Comparison of ENCODE assay signal across 18 mouse cellular contexts in the genomic region with DNA sequence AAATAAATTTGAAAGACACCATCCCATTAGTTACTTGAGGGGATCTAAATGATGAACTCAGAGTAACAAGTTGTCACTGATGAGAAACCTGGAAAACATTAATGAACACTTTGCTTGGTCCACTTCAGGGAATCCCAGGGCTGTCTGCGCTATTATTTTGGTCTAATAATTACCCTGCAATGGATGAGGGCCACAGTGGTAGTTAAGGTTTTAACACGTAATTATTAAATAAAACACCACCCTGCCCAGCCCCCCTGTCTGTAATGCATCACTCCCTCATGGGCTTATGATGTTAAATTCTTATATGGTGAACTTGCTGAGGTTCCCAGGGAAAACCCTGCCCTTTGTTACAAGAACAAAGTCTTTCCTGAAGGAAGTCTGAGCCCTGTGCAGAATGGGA.
"Had no signal": no experiment of that assay in that cellular context is flagged by ENCODE, and none has a peak within 500 bp of the region (broad histone marks: within the 10 kb centered on the region; RNA-seq: fewer than 3 reads in every experiment).

No protein-coding gene starts in this region.

- H3K4me2 ChIP-seq: lung, embryonic 14.5 days; neural tube, embryonic 13.5 days; neural tube, embryonic 15.5 days had no signal

- H3K27me3 ChIP-seq: neural tube, embryonic 13.5 days; neural tube, embryonic 15.5 days had no signal

- H3K4me1 ChIP-seq: midbrain, embryonic 10.5 days; neural tube, embryonic 13.5 days; neural tube, embryonic 15.5 days had no signal

- DNase-seq: lung, adult 18-20 months; lung, embryonic 14.5 days; lung, postnatal 10 days; lung, postnatal 4 days; midbrain, embryonic 14.5 days; retina, postnatal 1 day; right cerebral cortex, adult 18-20 months; right cerebral cortex, postnatal 25 days; right cerebral cortex, postnatal 4 days; spleen, adult 18-20 months; thymus, adult 18-20 months; thymus, postnatal 14 days; thymus, postnatal 36 days had no signal

- H3K36me3 ChIP-seq: midbrain, embryonic 10.5 days; neural tube, embryonic 13.5 days; neural tube, embryonic 15.5 days had no signal

- H3K9ac ChIP-seq: lung, embryonic 14.5 days; neural tube, embryonic 13.5 days; neural tube, embryonic 15.5 days had no signal

- ATAC-seq: midbrain, embryonic 16.5 days had no signal

- H3K4me3 ChIP-seq: midbrain, embryonic 10.5 days; myocyte; neural tube, embryonic 13.5 days; neural tube, embryonic 15.5 days had no signal

- H3K27ac ChIP-seq: midbrain, embryonic 10.5 days; neural tube, embryonic 13.5 days; neural tube, embryonic 15.5 days had no signal
